Mouse (Mus musculus) hindbrain, embryonic 11.5 days (tissue): ENCODE measurements around the gene Lrig2. TPM values are rescaled to one million over a fixed set of nuclear protein-coding genes. Genes with fewer than 3 reads are reported as not detected.

ENCODE experiments used
- ATAC-seq: fragments of 200-750 bp; cut with Nextera tagmentation; 2 replicates; pipeline ENCODE4 v1.8.0; 2017; ENCODE audit warnings: mild to moderate bottlenecking, moderate TSS enrichment, moderate library complexity; ENCODE audit not compliant: low FRiP score
- DNase-seq: peaks from one replicate; pipeline ENCODE4 v3.0.0-alpha.2; 2015; ENCODE audit warnings: low spot score
- H3K27ac ChIP-seq: fragments of 300-500 bp; sonication (generic); 2 replicates; pipeline ENCODE4 v1.5.1; 2014; ENCODE audit warnings: mild to moderate bottlenecking, low read depth, low read length
- H3K27me3 ChIP-seq: fragments of 300-500 bp; sonication (generic); 2 replicates; pipeline ENCODE4 v1.6.1; 2014; ENCODE audit warnings: mild to moderate bottlenecking, low read length, moderate library complexity, mixed read lengths; ENCODE audit not compliant: control insufficient read depth, insufficient read depth
- H3K36me3 ChIP-seq: fragments of 300-500 bp; sonication (generic); 2 replicates; pipeline ENCODE4 v1.6.1; 2014; ENCODE audit warnings: mild to moderate bottlenecking, low read length, moderate library complexity, mixed read lengths; ENCODE audit not compliant: control insufficient read depth, insufficient read depth
- H3K4me1 ChIP-seq: fragments of 300-500 bp; sonication (generic); replicated peaks from 2 replicates; pipeline ENCODE4 v1.6.1; 2014; ENCODE audit warnings: low read length, mixed read lengths; ENCODE audit not compliant: control insufficient read depth, insufficient read depth
- H3K4me2 ChIP-seq: fragments of 300-500 bp; sonication (generic); replicated peaks from 2 replicates; pipeline ENCODE4 v1.6.1; 2014; ENCODE audit warnings: mild to moderate bottlenecking, low read depth, low read length
- H3K4me3 ChIP-seq: fragments of 300-500 bp; sonication (generic); 2 replicates; pipeline ENCODE4 v1.5.1; 2014; ENCODE audit warnings: low read depth, low read length
- H3K9ac ChIP-seq: fragments of 300-500 bp; sonication (generic); 2 replicates; pipeline ENCODE4 v1.6.1; 2014; ENCODE audit warnings: low read depth, low read length
- H3K9me3 ChIP-seq: fragments of 300-500 bp; sonication (generic); 2 replicates; pipeline ENCODE4 v1.6.1; 2016; ENCODE audit warnings: low read length; ENCODE audit not compliant: control insufficient read depth
- WGBS: fragments of 180-500 bp; shearing (Covaris S2); extraction: QIAGEN DNeasy Blood & Tissue Kit; methylation state at CpG from one replicate; pipeline ENCODE4 v1.1.7; 2014; 5-methylcytosine and 5-hydroxymethylcytosine counted together
- polyA plus RNA-seq: library from polyadenylated mRNA; unstranded; fragments of >200 nt; fragmentation: Nextera tagmentation; extraction: Ambion mirVana; gene quantifications from 2 replicates; pipeline ENCODE4 v1.2.1, GENCODE M21; 2014

Lrig2 gene
- polyA plus RNA-seq, 1 experiment from 2014 or later = 24.8 TPM

GRCm38 (mm10) chr3:104442357-104442756 is 69.4 kb downstream of the Lrig2 start:
- H3K9ac ChIP-seq = 0 out of 2 replicates have a peak overlapping the region, but pooled peaks have one; percentile 15
- no peak overlapping the region for H3K27ac ChIP-seq
- ATAC-seq = peak; percentile 46; the same call in 1 of the 2 replicates
- H3K36me3 ChIP-seq = no peaks in the 10 kb centered on the region
- WGBS = 41% methylated on average over 5 of the region's 5 CpGs
- H3K4me3 ChIP-seq = no peak overlapping the region
- H3K9me3 ChIP-seq = no peaks in the 10 kb centered on the region
- no peak for DNase-seq
- H3K27me3 ChIP-seq = no peaks in the 10 kb centered on the region
- no peaks in the 10 kb centered on the region for H3K4me1 ChIP-seq
- H3K4me2 ChIP-seq = no peak overlapping the region

GRCm38 (mm10) chr3:104441870-104442283 is 69.8 kb downstream of the Lrig2 start:
- Histone ChIP-seq H3K4me2 (peak overlapping the region; percentile 31), H3K9me3 (no peaks in the 10 kb centered on the region), H3K27ac (no peak overlapping the region), H3K27me3 (no peaks in the 10 kb centered on the region), H3K4me3 (no peak overlapping the region), H3K9ac (peak overlapping the region; percentile 50), H3K4me1 (no peaks in the 10 kb centered on the region), H3K36me3 (no peaks in the 10 kb centered on the region)
- WGBS = 19% methylated on average over 15 of the region's 15 CpGs
- DNase-seq (peak; percentile 97), ATAC-seq (peak; percentile 97)

GRCm38 (mm10) chr3:104441435-104441834 is 70.3 kb downstream of the Lrig2 start:
- Histone ChIP-seq H3K36me3 (no peaks in the 10 kb centered on the region), H3K27ac (0 out of 2 replicates have a peak overlapping the region, but pooled peaks have one; percentile 9), H3K9me3 (no peaks in the 10 kb centered on the region), H3K27me3 (no peaks in the 10 kb centered on the region), H3K4me3 (no peak overlapping the region), H3K4me2 (peak overlapping the region; percentile 31; the same call in 1 of the 2 replicates), H3K9ac (peak overlapping the region; percentile 50), H3K4me1 (no peaks in the 10 kb centered on the region)
- ATAC-seq (peak; percentile 18; the same call in 1 of the 2 replicates), DNase-seq (no peak)
- WGBS = 88% methylated on average over 7 of the region's 7 CpGs

- Histone ChIP-seq H3K27me3 (no peaks in the 10 kb centered on the region), H3K9ac (no peak overlapping the region), H3K4me3 (no peak overlapping the region), H3K4me1 (no peaks in the 10 kb centered on the region), H3K9me3 (no peaks in the 10 kb centered on the region), H3K27ac (no peak overlapping the region), H3K36me3 (no peaks in the 10 kb centered on the region), H3K4me2 (no peak overlapping the region)
- ATAC-seq = no peak
- DNase-seq = no peak
- 93% methylated on average over 1 of the region's 1 CpGs for whole genome bisulfite sequencing
These were observed 72.9 kb downstream of the Lrig2 start for GRCm38 (mm10) chr3:104438777-104439176.

- no peak for ATAC-seq
- Histone ChIP-seq H3K9me3 (no peaks in the 10 kb centered on the region), H3K27ac (no peak overlapping the region), H3K27me3 (no peaks in the 10 kb centered on the region), H3K36me3 (no peaks in the 10 kb centered on the region), H3K4me2 (no peak overlapping the region), H3K9ac (no peak overlapping the region), H3K4me1 (no peaks in the 10 kb centered on the region), H3K4me3 (no peak overlapping the region)
- 66% methylated on average over 7 of the region's 7 CpGs for WGBS
- no peak for DNase-seq
These were observed 74.1 kb downstream of the Lrig2 start for GRCm38 (mm10) chr3:104437576-104437975.

GRCm38 (mm10) chr3:104435947-104436346 is 75.8 kb downstream of the Lrig2 start:
- H3K4me2 ChIP-seq = no peak overlapping the region
- no peak overlapping the region for H3K27ac ChIP-seq
- H3K9me3 ChIP-seq = no peaks in the 10 kb centered on the region
- no peak for DNase-seq
- no peak overlapping the region for H3K4me3 ChIP-seq
- no peaks in the 10 kb centered on the region for H3K27me3 ChIP-seq
- WGBS = 95% methylated on average over 3 of the region's 3 CpGs
- H3K9ac ChIP-seq = no peak overlapping the region
- H3K4me1 ChIP-seq = no peaks in the 10 kb centered on the region
- ATAC-seq = no peak
- no peaks in the 10 kb centered on the region for H3K36me3 ChIP-seq

DNA sequence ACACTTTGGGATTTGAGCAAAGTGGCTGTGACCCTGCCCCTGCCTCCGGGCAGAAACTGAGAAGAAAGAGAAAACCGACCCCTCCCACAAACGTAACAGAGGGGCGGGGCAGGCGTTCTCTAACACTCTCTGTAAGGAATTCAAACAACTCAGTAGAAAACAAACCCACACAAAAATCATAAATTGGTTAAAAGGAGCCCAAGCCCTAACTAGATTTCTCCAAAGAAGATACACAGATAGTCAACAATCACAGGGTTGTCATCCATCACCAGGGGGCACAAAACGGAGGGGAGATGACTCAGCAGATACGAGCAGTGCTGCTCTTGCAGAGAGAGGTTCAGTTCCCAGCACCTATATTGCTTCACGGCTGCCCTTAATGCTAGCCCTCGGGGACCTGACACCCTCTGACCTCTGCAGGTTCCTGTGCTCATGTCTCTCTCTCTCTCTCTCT is 77.4 kb downstream of the Lrig2 start:
- Histone ChIP-seq H3K9ac (no peak overlapping the region), H3K27ac (no peak overlapping the region), H3K27me3 (no peaks in the 10 kb centered on the region)

DNA sequence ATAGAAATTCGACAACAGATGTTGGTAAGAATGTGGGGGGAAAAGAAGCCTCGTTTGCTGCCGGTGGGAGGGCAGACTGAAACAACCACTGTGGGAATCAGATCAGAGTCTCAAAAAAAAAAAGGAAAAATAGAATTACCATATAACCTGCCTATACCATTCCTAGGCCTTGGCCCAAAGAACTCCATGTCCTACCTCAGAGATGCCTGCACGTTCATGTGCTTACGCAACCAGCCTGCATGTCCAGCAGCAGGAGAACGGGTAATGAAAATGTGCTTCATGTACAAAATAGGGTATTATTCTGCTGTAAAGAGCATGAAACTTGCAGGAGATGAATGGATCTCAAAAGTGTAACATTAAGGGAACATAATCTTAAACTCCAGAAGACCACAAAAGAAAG is 79.1 kb downstream of the Lrig2 start:
- Histone ChIP-seq H3K36me3 (no peaks in the 10 kb centered on the region), H3K4me1 (no peaks in the 10 kb centered on the region), H3K27ac (no peak overlapping the region), H3K27me3 (no peaks in the 10 kb centered on the region), H3K9ac (no peak overlapping the region), H3K4me3 (no peak overlapping the region), H3K4me2 (no peak overlapping the region), H3K9me3 (no peaks in the 10 kb centered on the region)
- ATAC-seq (no peak), DNase-seq (no peak)
- 85% methylated on average over 6 of the region's 6 CpGs for WGBS

More for the DNA sequence above, 77.4 kb downstream of the Lrig2 start:
- no peaks in the 10 kb centered on the region for H3K36me3 ChIP-seq
- H3K4me1 ChIP-seq = no peaks in the 10 kb centered on the region
- WGBS = 5% methylated on average over 9 of the region's 9 CpGs
- H3K9me3 ChIP-seq = no peaks in the 10 kb centered on the region
- H3K4me2 ChIP-seq = peak overlapping the region; percentile 6
- DNase-seq (peak; percentile 56), ATAC-seq (0 out of 2 replicates have a peak, but pooled peaks have one; percentile 30)
- peak overlapping the region; percentile 4; the same call in 1 of the 2 replicates for H3K4me3 ChIP-seq

DNA sequence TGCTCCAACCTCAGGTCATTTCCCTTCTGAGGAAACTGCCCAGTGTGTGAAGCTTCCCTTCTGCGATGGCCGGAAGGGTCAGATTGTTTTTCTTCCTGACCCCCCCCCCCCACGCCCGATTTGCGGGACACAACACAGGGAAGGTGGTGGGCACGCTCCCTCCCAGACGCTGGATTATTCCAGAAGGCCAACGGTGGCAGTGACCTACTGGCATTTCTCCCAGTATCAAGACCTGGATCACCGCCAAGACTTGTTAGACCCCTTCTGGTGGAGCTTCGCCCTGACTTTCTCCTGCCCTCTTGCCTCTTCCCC is 79.9 kb downstream of the Lrig2 start:
- no peak overlapping the region for H3K4me2 ChIP-seq
- 42% methylated on average over 7 of the region's 10 CpGs for WGBS
- no peaks in the 10 kb centered on the region for H3K36me3 ChIP-seq
- DNase-seq (no peak), ATAC-seq (no peak)
- H3K27ac ChIP-seq = no peak overlapping the region
- no peaks in the 10 kb centered on the region for H3K4me1 ChIP-seq
- no peak overlapping the region for H3K9ac ChIP-seq
- no peaks in the 10 kb centered on the region for H3K9me3 ChIP-seq
- H3K27me3 ChIP-seq = no peaks in the 10 kb centered on the region
- no peak overlapping the region for H3K4me3 ChIP-seq
